Mouse (Mus musculus): ENCODE results near the gene Mier3. TPM values are rescaled to one million over a fixed set of nuclear protein-coding genes. Genes with fewer than 3 reads are reported as not detected.
A peak's percentile ranks its signal among the peaks of the same experiment; 100 is the strongest.
"Not testable (repeated sequence)": the region's sequence is repeated elsewhere in the genome, so short reads cannot be mapped to it uniquely, and the experiment has no call there.

The Mier3 gene
- polyA plus RNA-seq, 1 experiment from 2014 or later: 26.5 TPM

GRCm38 (mm10) chr13:111659430-111659829, 21.3 kb upstream of the Mier3 start:
- no peak overlapping the region for H3K27ac ChIP-seq
- ATAC-seq (ENCODE audit: low FRiP score): no peak
- H3K9me3 ChIP-seq: no peaks in the 10 kb centered on the region
- H3K4me1 ChIP-seq: no peaks in the 10 kb centered on the region
- no peaks in the 10 kb centered on the region for H3K36me3 ChIP-seq (replicated peaks)
- 71% methylated on average over 8 of the region's 8 CpGs for WGBS
- H3K27me3 ChIP-seq: no peaks in the 10 kb centered on the region
- H3K9ac ChIP-seq: no peak overlapping the region
- H3K4me3 ChIP-seq (replicated peaks): no peak overlapping the region
- no peak overlapping the region for H3K4me2 ChIP-seq

DNA sequence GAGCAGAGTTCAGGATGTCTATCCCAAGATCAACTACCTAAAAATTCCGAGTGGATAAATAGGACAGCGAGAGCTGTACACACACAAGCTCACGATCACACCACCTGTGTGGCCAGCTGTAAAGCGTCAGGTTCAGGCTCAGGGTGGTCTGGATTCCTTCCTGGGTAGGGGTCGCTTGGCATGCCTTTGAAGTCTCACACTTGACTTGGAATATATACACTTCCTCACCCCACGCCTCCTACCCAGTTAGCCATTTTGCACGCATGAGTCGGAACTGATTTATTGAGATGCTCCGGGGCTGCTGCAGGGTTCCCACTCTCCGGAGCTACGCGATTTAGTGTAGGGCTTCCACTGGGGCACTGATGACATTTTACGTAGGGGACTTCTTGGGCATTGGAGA, 20.7 kb upstream of the Mier3 start:
- H3K9ac ChIP-seq: no peak overlapping the region
- H3K27me3 ChIP-seq: no peaks in the 10 kb centered on the region
- H3K27ac ChIP-seq: no peak overlapping the region
- H3K4me1 ChIP-seq: no peaks in the 10 kb centered on the region
- no peaks in the 10 kb centered on the region for H3K36me3 ChIP-seq (replicated peaks)
- no peak for ATAC-seq (ENCODE audit: low FRiP score)
- H3K4me2 ChIP-seq: no peak overlapping the region
- no peak overlapping the region for H3K4me3 ChIP-seq (replicated peaks)
- 80% methylated on average over 13 of the region's 13 CpGs for WGBS
- no peaks in the 10 kb centered on the region for H3K9me3 ChIP-seq

DNA sequence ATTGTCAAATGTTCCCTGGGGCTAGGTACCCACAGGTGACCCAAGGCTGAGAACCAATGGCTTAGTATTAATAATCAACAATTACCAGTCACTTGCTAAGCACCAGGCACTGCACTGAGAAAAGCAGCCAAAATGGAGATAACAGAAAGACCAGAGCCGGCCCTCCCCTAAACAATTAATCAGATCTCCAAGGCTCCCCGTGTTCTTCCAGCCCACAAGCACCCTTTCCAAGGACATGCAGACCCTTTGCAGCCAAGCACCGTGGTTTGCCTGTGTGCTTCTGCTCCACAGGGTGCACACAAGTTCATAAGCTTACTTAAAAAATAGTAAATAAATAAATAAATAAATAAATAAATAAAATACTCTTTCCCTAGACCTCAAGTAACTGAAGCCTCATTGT, 20.2 kb upstream of the Mier3 start:
- Histone ChIP-seq H3K4me2 (no peak overlapping the region), H3K4me1 (no peaks in the 10 kb centered on the region), H3K36me3 (replicated peaks) (no peaks in the 10 kb centered on the region), H3K27me3 (no peaks in the 10 kb centered on the region), H3K4me3 (replicated peaks) (no peak overlapping the region), H3K27ac (no peak overlapping the region), H3K9me3 (no peaks in the 10 kb centered on the region), H3K9ac (no peak overlapping the region)
- no peak for ATAC-seq (ENCODE audit: low FRiP score)
- 90% methylated on average over 3 of the region's 3 CpGs for WGBS

- H3K27ac ChIP-seq: no peak overlapping the region
- no peak overlapping the region for H3K9ac ChIP-seq
- no peak for ATAC-seq (ENCODE audit: low FRiP score)
- no peaks in the 10 kb centered on the region for H3K9me3 ChIP-seq
- no peaks in the 10 kb centered on the region for H3K36me3 ChIP-seq (replicated peaks)
- H3K4me1 ChIP-seq: no peaks in the 10 kb centered on the region
- WGBS: 97% methylated on average over 7 of the region's 7 CpGs
- no peaks in the 10 kb centered on the region for H3K27me3 ChIP-seq
- no peak overlapping the region for H3K4me2 ChIP-seq
- H3K4me3 ChIP-seq (replicated peaks): no peak overlapping the region
Observed at GRCm38 (mm10) chr13:111668016-111668415, 12.8 kb upstream of the Mier3 start.

DNA sequence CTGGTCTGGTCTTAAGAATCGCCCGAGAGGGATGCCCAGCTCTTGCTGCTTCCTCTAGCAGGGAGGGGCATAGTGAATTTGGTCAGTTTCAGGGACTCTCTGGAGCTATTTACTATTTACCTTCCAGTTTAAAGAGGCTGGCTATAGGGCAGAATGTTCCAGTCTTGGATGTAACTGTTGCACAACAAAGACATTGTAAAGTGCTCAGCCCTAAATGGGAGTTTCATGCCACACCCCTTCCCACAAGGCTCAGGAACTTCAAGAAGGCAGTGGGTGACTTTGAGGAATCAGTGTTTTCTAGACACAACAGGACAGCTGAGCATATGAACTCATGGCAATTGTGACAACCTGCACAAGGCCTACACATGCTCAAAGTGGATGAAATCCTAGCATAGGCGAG, 3.9 kb upstream of the Mier3 start:
- H3K27me3 ChIP-seq: no peaks in the 10 kb centered on the region
- no peak overlapping the region for H3K9ac ChIP-seq
- no peaks in the 10 kb centered on the region for H3K4me1 ChIP-seq
- no peak overlapping the region for H3K4me2 ChIP-seq
- no peaks in the 10 kb centered on the region for H3K9me3 ChIP-seq
- no peak for ATAC-seq (ENCODE audit: low FRiP score)
- WGBS: 93% methylated on average over 3 of the region's 3 CpGs
- H3K4me3 ChIP-seq (replicated peaks): no peak overlapping the region
- no peaks in the 10 kb centered on the region for H3K36me3 ChIP-seq (replicated peaks)
- no peak overlapping the region for H3K27ac ChIP-seq

DNA sequence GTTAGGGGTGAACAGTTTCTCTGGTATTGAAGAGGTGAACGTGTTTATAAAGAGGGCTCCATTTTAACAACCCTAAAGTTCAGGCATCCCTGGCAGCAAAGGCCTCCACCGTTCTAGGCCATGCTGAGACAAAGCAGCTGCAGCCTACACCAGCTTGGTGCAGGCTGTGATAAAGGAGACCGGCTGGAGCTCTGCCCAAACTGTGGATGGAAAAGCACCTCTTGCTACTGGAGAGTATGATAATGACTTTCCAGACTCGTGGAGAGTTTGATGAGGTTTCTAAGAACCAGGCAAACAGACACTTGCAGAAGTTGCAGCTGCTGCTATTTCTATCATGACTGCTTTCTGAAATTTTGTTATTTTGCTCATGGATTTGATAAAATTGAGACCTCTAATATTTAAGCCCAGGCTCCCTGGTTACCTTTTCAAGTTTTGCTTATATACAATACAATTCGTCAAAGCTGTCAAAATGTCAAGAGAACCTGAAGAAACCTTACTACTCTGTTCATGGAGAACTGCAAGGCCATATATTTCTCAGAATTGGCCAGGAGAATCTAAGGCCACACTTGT, 3.4 kb downstream of the Mier3 start:
- Histone ChIP-seq H3K9ac (no peak overlapping the region), H3K9me3 (no peaks in the 10 kb centered on the region), H3K27ac (no peak overlapping the region), H3K4me3 (replicated peaks) (no peak overlapping the region), H3K36me3 (replicated peaks) (no peaks in the 10 kb centered on the region), H3K27me3 (no peaks in the 10 kb centered on the region), H3K4me2 (no peak overlapping the region), H3K4me1 (peaks cover 6% of the 10 kb centered on the region; the same call in 1 of the 2 replicates)
- ATAC-seq (ENCODE audit: low FRiP score): no peak
- WGBS: 46% methylated on average over 5 of the region's 5 CpGs

- Histone ChIP-seq H3K4me2 (peak overlapping the region; percentile 90), H3K9me3 (no peaks in the 10 kb centered on the region), H3K9ac (peak overlapping the region; percentile 96), H3K4me1 (peaks cover 6% of the 10 kb centered on the region; the same call in 1 of the 2 replicates), H3K4me3 (replicated peaks) (peak overlapping the region; percentile 95), H3K36me3 (replicated peaks) (no peaks in the 10 kb centered on the region), H3K27ac (peak overlapping the region; percentile 97), H3K27me3 (no peaks in the 10 kb centered on the region)
- WGBS: under 1% methylated on average over 60 of the region's 86 CpGs
- peak; percentile 96 for ATAC-seq (ENCODE audit: low FRiP score)
Observed at GRCm38 (mm10) chr13:111685751-111686462, 5.1 kb downstream of the Mier3 start.

DNA sequence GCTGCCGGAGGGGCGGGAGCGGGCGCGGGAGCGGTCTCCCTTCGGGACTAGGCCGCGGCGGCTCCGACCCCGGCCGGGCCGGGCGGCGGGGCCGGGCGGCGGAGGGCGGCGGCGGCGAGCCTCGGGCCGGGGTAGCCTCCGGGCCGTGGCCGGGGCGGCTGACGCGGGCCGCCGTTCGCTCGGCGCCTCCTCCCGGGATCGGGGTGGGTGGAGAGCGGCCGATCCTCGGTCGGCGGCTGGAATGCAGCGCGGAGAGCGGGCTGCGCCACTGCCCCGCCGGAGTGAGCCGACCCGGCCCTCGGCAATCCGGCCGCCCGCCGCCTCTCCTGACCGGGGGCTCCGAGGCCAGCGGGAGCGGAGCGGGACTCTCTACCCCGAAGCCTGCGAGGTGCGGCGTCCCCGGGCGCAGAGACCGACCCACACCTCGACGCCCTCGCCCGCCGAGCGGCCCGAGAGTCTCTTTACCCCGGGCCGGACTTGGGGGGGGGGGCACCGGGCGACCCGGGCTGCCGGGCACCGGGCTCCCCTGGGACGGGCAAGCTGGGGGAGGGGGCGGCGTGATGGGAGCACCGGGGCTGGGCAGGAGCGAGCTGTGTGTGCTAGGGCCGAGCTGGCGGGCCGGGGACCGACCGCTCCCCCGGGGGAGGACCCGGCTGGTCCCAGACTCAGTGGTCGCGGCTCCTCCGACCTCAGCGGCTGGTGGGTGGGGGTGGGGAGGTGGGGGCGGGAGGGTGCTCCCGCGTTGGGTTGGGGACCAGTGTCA, 5.9 kb downstream of the Mier3 start:
- 1% methylated on average over 81 of the region's 101 CpGs for WGBS
- Histone ChIP-seq H3K4me2 (peak overlapping the region; percentile 90), H3K27ac (peak overlapping the region; percentile 97), H3K4me3 (replicated peaks) (peak overlapping the region; percentile 95), H3K9ac (peak overlapping the region; percentile 96), H3K9me3 (no peaks in the 10 kb centered on the region), H3K4me1 (peaks cover 6% of the 10 kb centered on the region; the same call in 1 of the 2 replicates), H3K36me3 (replicated peaks) (peaks cover 3% of the 10 kb centered on the region), H3K27me3 (no peaks in the 10 kb centered on the region)
- ATAC-seq (ENCODE audit: low FRiP score): peak; percentile 69

GRCm38 (mm10) chr13:111687285-111687781, 6.6 kb downstream of the Mier3 start:
- no peaks in the 10 kb centered on the region for H3K9me3 ChIP-seq
- H3K4me3 ChIP-seq (replicated peaks): peak overlapping the region; percentile 95
- WGBS: 0% methylated on average over 35 of the region's 35 CpGs
- peak; percentile 64 for ATAC-seq (ENCODE audit: low FRiP score)
- H3K27me3 ChIP-seq: no peaks in the 10 kb centered on the region
- peak overlapping the region; percentile 96 for H3K9ac ChIP-seq
- H3K4me1 ChIP-seq: peaks cover 6% of the 10 kb centered on the region; the same call in 1 of the 2 replicates
- H3K36me3 ChIP-seq (replicated peaks): peaks cover 9% of the 10 kb centered on the region
- peak overlapping the region; percentile 97 for H3K27ac ChIP-seq
- peak overlapping the region; percentile 90 for H3K4me2 ChIP-seq

GRCm38 (mm10) chr13:111703396-111703795, 22.6 kb downstream of the Mier3 start:
- H3K36me3 ChIP-seq (replicated peaks): peaks cover 69% of the 10 kb centered on the region
- WGBS: 95% methylated on average over 10 of the region's 10 CpGs
- H3K27me3 ChIP-seq: no peaks in the 10 kb centered on the region
- H3K4me1 ChIP-seq: no peaks in the 10 kb centered on the region
- H3K4me3 ChIP-seq (replicated peaks): no peak overlapping the region
- no peaks in the 10 kb centered on the region for H3K9me3 ChIP-seq
- no peak overlapping the region for H3K9ac ChIP-seq
- H3K4me2 ChIP-seq: no peak overlapping the region
- no peak overlapping the region for H3K27ac ChIP-seq
- no peak for ATAC-seq (ENCODE audit: low FRiP score)

DNA sequence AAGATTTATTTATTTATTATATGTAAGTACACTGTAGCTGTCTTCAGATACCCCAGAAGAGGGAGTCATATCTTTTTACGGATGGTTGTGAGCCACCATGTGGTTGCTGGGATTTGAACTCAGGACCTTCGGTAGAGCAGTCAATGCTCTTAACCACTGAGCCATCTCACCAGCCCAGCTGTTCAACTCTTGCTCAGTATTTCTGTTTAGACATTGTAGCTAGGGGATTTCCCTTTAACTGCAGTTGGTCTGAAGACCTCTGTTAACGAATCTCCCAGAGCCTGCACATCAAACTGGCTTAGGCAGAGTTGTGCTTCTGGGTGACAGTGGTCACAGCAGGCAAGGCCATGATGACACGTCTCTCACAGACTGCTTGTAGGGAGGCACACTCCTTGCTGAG, 23.2 kb downstream of the Mier3 start:
- H3K4me3 ChIP-seq (replicated peaks); H3K27me3 ChIP-seq; H3K27ac ChIP-seq; H3K4me2 ChIP-seq; H3K9me3 ChIP-seq; H3K4me1 ChIP-seq; H3K9ac ChIP-seq; ATAC-seq (ENCODE audit: low FRiP score): not testable (repeated sequence)
- 83% methylated on average over 4 of the region's 4 CpGs for WGBS
- H3K36me3 ChIP-seq (replicated peaks): peaks cover 74% of the 10 kb centered on the region

- Histone ChIP-seq H3K27ac (no peak overlapping the region), H3K4me3 (replicated peaks) (no peak overlapping the region), H3K4me2 (no peak overlapping the region), H3K4me1 (no peaks in the 10 kb centered on the region), H3K9me3 (no peaks in the 10 kb centered on the region), H3K9ac (no peak overlapping the region), H3K27me3 (no peaks in the 10 kb centered on the region), H3K36me3 (replicated peaks) (peaks cover 94% of the 10 kb centered on the region)
- WGBS: 90% methylated on average over 4 of the region's 4 CpGs
- ATAC-seq (ENCODE audit: low FRiP score): no peak
Observed at GRCm38 (mm10) chr13:111710531-111710930, 29.8 kb downstream of the Mier3 start.
